Mouse (Mus musculus): ENCODE results near the gene Zfp72. TPM values are rescaled to one million over a fixed set of nuclear protein-coding genes. Genes with fewer than 3 reads are reported as not detected.

Zfp72 gene
- polyA plus RNA-seq, 1 experiment from 2014 or later: 3.3 TPM

GRCm38 (mm10) chr13:74356491-74356890 is 34.1 kb downstream of the Zfp72 start:
- Histone ChIP-seq H3K9me3 (replicated peaks) (no peaks in the 10 kb centered on the region), H3K9ac (no peak overlapping the region), H3K27ac (ENCODE audit: poor library complexity, severe bottlenecking) (no peak overlapping the region), H3K4me1 (replicated peaks) (no peaks in the 10 kb centered on the region), H3K4me3 (no peak overlapping the region), H3K36me3 (peaks cover 68% of the 10 kb centered on the region), H3K4me2 (no peak overlapping the region), H3K27me3 (replicated peaks) (no peaks in the 10 kb centered on the region)
- WGBS: 93% methylated on average over 13 of the region's 13 CpGs
- no peak for ATAC-seq (ENCODE audit: insufficient number of reproducible peaks, low FRiP score)

- H3K4me3 ChIP-seq: peak overlapping the region; percentile 85
- no peaks in the 10 kb centered on the region for H3K9me3 ChIP-seq (replicated peaks)
- peaks cover 17% of the 10 kb centered on the region for H3K36me3 ChIP-seq
- H3K27ac ChIP-seq (ENCODE audit: poor library complexity, severe bottlenecking): peak overlapping the region; percentile 93
- ATAC-seq (ENCODE audit: insufficient number of reproducible peaks, low FRiP score): peak; percentile 51
- WGBS: under 1% methylated on average over 15 of the region's 15 CpGs
- no peaks in the 10 kb centered on the region for H3K27me3 ChIP-seq (replicated peaks)
- H3K4me2 ChIP-seq: peak overlapping the region; percentile 76
- H3K9ac ChIP-seq: peak overlapping the region; percentile 95
- H3K4me1 ChIP-seq (replicated peaks): peaks cover 11% of the 10 kb centered on the region
Observed at GRCm38 (mm10) chr13:74350435-74350906, 40.2 kb downstream of the Zfp72 start.

- H3K4me2 ChIP-seq: peak within 1 kb of the TSS; percentile 76
- WGBS: 1% methylated on average over 57 of the region's 57 CpGs
- peaks cover 17% of the 10 kb centered on the region for H3K36me3 ChIP-seq
- peak within 1 kb of the TSS; percentile 95 for H3K9ac ChIP-seq
- H3K4me3 ChIP-seq: peak within 1 kb of the TSS; percentile 85
- peak within 1 kb of the TSS; percentile 93 for H3K27ac ChIP-seq (ENCODE audit: poor library complexity, severe bottlenecking)
- no peaks in the 10 kb centered on the region for H3K27me3 ChIP-seq (replicated peaks)
- H3K4me1 ChIP-seq (replicated peaks): peaks cover 11% of the 10 kb centered on the region
- ATAC-seq (ENCODE audit: insufficient number of reproducible peaks, low FRiP score): peak; percentile 98
- H3K9me3 ChIP-seq (replicated peaks): no peaks in the 10 kb centered on the region
Observed at GRCm38 (mm10) chr13:74349566-74350434, 40.8 kb downstream of the Zfp72 start, which contains the start of the genes Sdha and Ccdc127. Gene Sdha (minus strand): TSS chr13:74350280. Gene Ccdc127 (plus strand): TSS chr13:74350309.

DNA sequence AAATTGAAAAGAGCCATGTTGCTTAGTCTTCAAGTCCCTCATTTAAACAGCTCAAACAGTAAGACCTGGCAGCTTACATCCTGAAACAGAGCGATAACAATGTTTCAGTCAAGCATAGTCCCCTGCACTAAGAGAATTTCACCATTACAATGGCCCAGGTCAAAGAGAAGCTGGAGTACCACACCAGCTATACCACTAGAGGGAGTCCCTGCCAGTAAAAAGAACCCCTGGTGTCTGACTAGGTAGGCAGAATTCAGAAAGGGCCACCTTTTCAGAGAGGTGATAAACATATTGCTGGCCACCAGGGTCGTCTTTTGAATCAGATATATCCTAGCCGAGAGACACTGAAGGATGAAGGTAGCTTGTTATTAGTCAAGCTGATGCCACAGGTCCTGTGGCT is 49.6 kb downstream of the Zfp72 start:
- Histone ChIP-seq H3K4me3 (no peak overlapping the region), H3K36me3 (peaks cover 70% of the 10 kb centered on the region), H3K4me1 (replicated peaks) (no peaks in the 10 kb centered on the region), H3K27ac (ENCODE audit: poor library complexity, severe bottlenecking) (no peak overlapping the region), H3K9me3 (replicated peaks) (no peaks in the 10 kb centered on the region), H3K9ac (no peak overlapping the region), H3K4me2 (no peak overlapping the region), H3K27me3 (replicated peaks) (no peaks in the 10 kb centered on the region)
- 55% methylated on average over 3 of the region's 3 CpGs for WGBS
- ATAC-seq (ENCODE audit: insufficient number of reproducible peaks, low FRiP score): no peak

GRCm38 (mm10) chr13:74329321-74329720 is 61.3 kb downstream of the Zfp72 start:
- no peak overlapping the region for H3K4me2 ChIP-seq
- peaks cover 77% of the 10 kb centered on the region for H3K36me3 ChIP-seq
- no peak for ATAC-seq (ENCODE audit: insufficient number of reproducible peaks, low FRiP score)
- no peak overlapping the region for H3K4me3 ChIP-seq
- H3K9me3 ChIP-seq (replicated peaks): no peaks in the 10 kb centered on the region
- no peaks in the 10 kb centered on the region for H3K27me3 ChIP-seq (replicated peaks)
- H3K9ac ChIP-seq: no peak overlapping the region
- no peaks in the 10 kb centered on the region for H3K4me1 ChIP-seq (replicated peaks)
- no peak overlapping the region for H3K27ac ChIP-seq (ENCODE audit: poor library complexity, severe bottlenecking)

MicroRNAs within 50 kb of the gene (microRNA counts, 519-probe panel; counts per million panel counts)
- not detected for microRNA mmu-miR-692

Small RNAs within 50 kb of the gene (microRNA-seq; reads per million reads assigned to microRNA genes)
- gene Mir692-3: not detected

Other genes with a start within 250 kb of the Zfp72 start
- gene Exoc3, start 182.1 kb downstream of the Zfp72 start, polyA plus RNA-seq (2016; fragmentation: Nextera tagmentation; extraction: Ambion mirVana): 50.4 and 51.0 TPM in 2 replicates
- 0.73 and 0.82 TPM in 2 replicates for gene Ahrr, start 98.5 kb downstream of the Zfp72 start, polyA plus RNA-seq (2016; fragmentation: Nextera tagmentation; extraction: Ambion mirVana)
- 87.5 and 89.2 TPM in 2 replicates for gene Pdcd6, start 73.3 kb downstream of the Zfp72 start, polyA plus RNA-seq (2016; fragmentation: Nextera tagmentation; extraction: Ambion mirVana)
- gene Sdha, start 40.6 kb downstream of the Zfp72 start, polyA plus RNA-seq (2016; fragmentation: Nextera tagmentation; extraction: Ambion mirVana): 450 and 465 TPM in 2 replicates
- gene Ccdc127, start 40.5 kb downstream of the Zfp72 start, polyA plus RNA-seq (2016; fragmentation: Nextera tagmentation; extraction: Ambion mirVana): 48.7 and 54.9 TPM in 2 replicates
- gene Lrrc14b, start 26.8 kb downstream of the Zfp72 start, polyA plus RNA-seq (2016; fragmentation: Nextera tagmentation; extraction: Ambion mirVana): 0.87 and 1.5 TPM in 2 replicates
- 67.9 and 72.3 TPM in 2 replicates for gene Ftl1-ps1, start 8.9 kb upstream of the Zfp72 start, polyA plus RNA-seq (2016; fragmentation: Nextera tagmentation; extraction: Ambion mirVana)
- gene Zfp825, start 103.2 kb upstream of the Zfp72 start, polyA plus RNA-seq (2016; fragmentation: Nextera tagmentation; extraction: Ambion mirVana): 13.2 and 14.8 TPM in 2 replicates
- 9.3 and 17.5 TPM in 2 replicates for gene Erap1, start 248.7 kb upstream of the Zfp72 start, polyA plus RNA-seq (2016; fragmentation: Nextera tagmentation; extraction: Ambion mirVana)